Mouse (Mus musculus) liver, embryonic 16.5 days (tissue): ENCODE measurements at regions not wholly inside any gene's neighbourhood (a gene's known extent, or its start where the extent isn't known, plus 50 kb on each side); places are given as distances from the start of the nearest gene placed in this dataset.

Experiments used
- ATAC-seq: fragments of 200-750 bp; cut with Nextera tagmentation; 2 replicates; pipeline ENCODE4 v1.8.0; 2017; ENCODE audit warnings: low read depth, mild to moderate bottlenecking, moderate number of reproducible peaks, moderate library complexity
- H3K27ac ChIP-seq: fragments of 300-500 bp; sonication (generic); 2 replicates; pipeline ENCODE4 v1.5.1; 2014; ENCODE audit warnings: mild to moderate bottlenecking, low read length
- H3K27me3 ChIP-seq: fragments of 300-500 bp; sonication (generic); 2 replicates; pipeline ENCODE4 v1.6.1; 2014; ENCODE audit warnings: low read depth, low read length, mixed read lengths; ENCODE audit not compliant: control insufficient read depth, insufficient read depth
- H3K36me3 ChIP-seq: fragments of 300-500 bp; sonication (generic); 2 replicates; pipeline ENCODE4 v1.6.1; 2014; ENCODE audit warnings: mild to moderate bottlenecking; ENCODE audit not compliant: control insufficient read depth, insufficient read depth
- H3K4me1 ChIP-seq: fragments of 300-500 bp; sonication (generic); 2 replicates; pipeline ENCODE4 v1.6.1; 2014; ENCODE audit warnings: low read depth, low read length, mixed read lengths; ENCODE audit not compliant: control insufficient read depth
- H3K4me2 ChIP-seq: fragments of 300-500 bp; sonication (generic); 2 replicates; pipeline ENCODE4 v1.6.1; 2014; ENCODE audit warnings: low read depth, low read length, mixed read lengths
- H3K4me3 ChIP-seq: fragments of 300-500 bp; sonication (generic); 2 replicates; pipeline ENCODE4 v1.5.1; 2014; ENCODE audit warnings: low read depth, mild to moderate bottlenecking, low read length
- H3K9ac ChIP-seq: fragments of 300-500 bp; sonication (generic); 2 replicates; pipeline ENCODE4 v1.6.1; 2014; ENCODE audit warnings: low read depth, low read length
- H3K9me3 ChIP-seq: fragments of 300-500 bp; sonication (generic); replicated peaks from 2 replicates; pipeline ENCODE4 v1.6.1; 2016; ENCODE audit warnings: low read length; ENCODE audit not compliant: control insufficient read depth
- WGBS: fragments of 180-500 bp; shearing (Covaris S2); extraction: QIAGEN DNeasy Blood & Tissue Kit; methylation state at CpG from one replicate; pipeline ENCODE4 v1.1.7; 2014; ENCODE audit not compliant: insufficient replicate concordance; 5-methylcytosine and 5-hydroxymethylcytosine counted together

DNA sequence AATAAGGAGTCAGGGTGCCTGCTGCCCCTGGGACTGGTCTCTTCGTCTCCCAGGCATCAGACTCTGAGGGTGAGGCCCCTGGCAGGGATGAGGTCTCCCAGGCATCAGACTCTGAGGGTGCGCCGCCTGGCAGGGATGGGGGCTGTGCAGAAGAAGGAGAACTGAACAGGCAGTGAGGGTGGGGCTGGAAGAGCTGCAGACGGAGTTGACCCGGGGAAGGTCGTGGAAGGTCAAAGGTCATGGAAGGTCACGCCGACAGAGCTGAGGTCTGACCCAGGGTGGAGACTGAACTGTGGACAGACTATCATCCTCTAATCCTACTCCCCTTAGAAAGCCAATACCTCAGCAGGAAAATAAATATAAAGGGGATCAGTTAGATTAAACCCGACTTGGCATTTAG lies 50.6 kb upstream of the Grik3 start:
- Histone ChIP-seq H3K27ac (no peak overlapping the region), H3K27me3 (no peaks in the 10 kb centered on the region), H3K4me1 (no peaks in the 10 kb centered on the region), H3K4me2 (no peak overlapping the region), H3K9ac (no peak overlapping the region), H3K9me3 (no peaks in the 10 kb centered on the region), H3K4me3 (no peak overlapping the region), H3K36me3 (no peaks in the 10 kb centered on the region)
- no peak for ATAC-seq
- WGBS, result 42% methylated on average over 9 of the region's 9 CpGs

GRCm38 (mm10) chr4:125437161-125437822 lies 53.2 kb upstream of the Grik3 start:
- Histone ChIP-seq H3K36me3 (no peaks in the 10 kb centered on the region), H3K9ac (no peak overlapping the region), H3K4me2 (no peak overlapping the region), H3K9me3 (no peaks in the 10 kb centered on the region), H3K4me1 (no peaks in the 10 kb centered on the region), H3K4me3 (no peak overlapping the region), H3K27ac (no peak overlapping the region), H3K27me3 (no peaks in the 10 kb centered on the region)
- WGBS, result 59% methylated on average over 13 of the region's 13 CpGs
- no peak for ATAC-seq

- H3K9me3 ChIP-seq, result no peaks in the 10 kb centered on the region
- H3K27ac ChIP-seq, result no peak overlapping the region
- H3K4me1 ChIP-seq, result no peaks in the 10 kb centered on the region
- no peaks in the 10 kb centered on the region for H3K27me3 ChIP-seq
- H3K36me3 ChIP-seq, result no peaks in the 10 kb centered on the region
- H3K9ac ChIP-seq, result no peak overlapping the region
- H3K4me3 ChIP-seq, result no peak overlapping the region
- H3K4me2 ChIP-seq, result no peak overlapping the region
- 48% methylated on average over 3 of the region's 3 CpGs for WGBS
- ATAC-seq, result no peak
Observed at GRCm38 (mm10) chr4:125433511-125433910, 57.0 kb upstream of the Grik3 start.

- Histone ChIP-seq H3K4me3 (no peak overlapping the region), H3K4me2 (no peak overlapping the region), H3K27me3 (no peaks in the 10 kb centered on the region), H3K9ac (no peak overlapping the region), H3K9me3 (no peaks in the 10 kb centered on the region), H3K36me3 (no peaks in the 10 kb centered on the region), H3K4me1 (no peaks in the 10 kb centered on the region), H3K27ac (no peak overlapping the region)
- no peak for ATAC-seq
Observed at GRCm38 (mm10) chr4:125431648-125432047, 58.9 kb upstream of the Grik3 start.

GRCm38 (mm10) chr4:125430845-125431244 lies 59.7 kb upstream of the Grik3 start:
- no peak for ATAC-seq
- no peak overlapping the region for H3K4me2 ChIP-seq
- 41% methylated on average over 4 of the region's 4 CpGs for WGBS
- no peak overlapping the region for H3K9ac ChIP-seq
- H3K27me3 ChIP-seq, result no peaks in the 10 kb centered on the region
- no peaks in the 10 kb centered on the region for H3K36me3 ChIP-seq
- no peak overlapping the region for H3K27ac ChIP-seq
- H3K4me3 ChIP-seq, result no peak overlapping the region
- H3K9me3 ChIP-seq, result no peaks in the 10 kb centered on the region
- H3K4me1 ChIP-seq, result no peaks in the 10 kb centered on the region

- Histone ChIP-seq H3K9me3 (no peaks in the 10 kb centered on the region), H3K27ac (no peak overlapping the region), H3K4me3 (no peak overlapping the region), H3K4me2 (no peak overlapping the region), H3K27me3 (no peaks in the 10 kb centered on the region), H3K9ac (no peak overlapping the region), H3K36me3 (no peaks in the 10 kb centered on the region), H3K4me1 (no peaks in the 10 kb centered on the region)
- 71% methylated on average over 14 of the region's 14 CpGs for WGBS
- no peak for ATAC-seq
Observed at GRCm38 (mm10) chr4:125428736-125429135, 61.8 kb upstream of the Grik3 start.

- Histone ChIP-seq H3K36me3 (no peaks in the 10 kb centered on the region), H3K27ac (no peak overlapping the region), H3K4me3 (no peak overlapping the region), H3K27me3 (no peaks in the 10 kb centered on the region), H3K9me3 (no peaks in the 10 kb centered on the region), H3K9ac (no peak overlapping the region), H3K4me2 (no peak overlapping the region), H3K4me1 (no peaks in the 10 kb centered on the region)
- no peak for ATAC-seq
- 41% methylated on average over 5 of the region's 5 CpGs for WGBS
Observed at GRCm38 (mm10) chr4:125420561-125421241, 69.8 kb upstream of the Grik3 start.

- Histone ChIP-seq H3K4me3 (no peak overlapping the region), H3K27ac (no peak overlapping the region), H3K9ac (no peak overlapping the region), H3K27me3 (no peaks in the 10 kb centered on the region), H3K9me3 (no peaks in the 10 kb centered on the region), H3K4me1 (no peaks in the 10 kb centered on the region), H3K36me3 (no peaks in the 10 kb centered on the region), H3K4me2 (no peak overlapping the region)
- ATAC-seq, result no peak
- 35% methylated on average over 12 of the region's 12 CpGs for WGBS
Observed at GRCm38 (mm10) chr4:125419491-125420255, 70.8 kb upstream of the Grik3 start.

DNA sequence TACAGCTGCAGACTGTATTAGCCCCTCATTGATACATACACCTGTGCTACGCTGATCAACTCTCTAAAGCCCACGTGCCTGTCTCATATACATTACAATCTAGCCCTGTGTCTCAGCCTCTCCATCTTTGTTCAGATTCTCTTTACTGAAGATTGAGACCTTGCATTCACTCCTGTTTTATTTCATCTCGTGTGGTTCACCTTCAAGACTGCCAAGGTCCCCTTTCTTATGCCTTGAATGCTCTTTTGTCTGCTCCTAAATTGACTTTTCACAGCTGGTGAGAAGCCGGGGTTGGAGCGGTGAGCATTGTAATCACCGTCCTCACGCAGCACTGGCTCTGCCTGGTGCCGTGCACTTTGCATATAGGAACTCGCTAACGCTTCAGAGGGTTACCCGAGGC lies 75.2 kb upstream of the Grik3 start:
- no peaks in the 10 kb centered on the region for H3K27me3 ChIP-seq
- no peak overlapping the region for H3K9ac ChIP-seq
- no peaks in the 10 kb centered on the region for H3K9me3 ChIP-seq
- no peak for ATAC-seq
- H3K27ac ChIP-seq, result no peak overlapping the region
- H3K4me2 ChIP-seq, result no peak overlapping the region
- H3K4me1 ChIP-seq, result no peaks in the 10 kb centered on the region
- 48% methylated on average over 11 of the region's 11 CpGs for WGBS
- no peak overlapping the region for H3K4me3 ChIP-seq
- no peaks in the 10 kb centered on the region for H3K36me3 ChIP-seq
